Mouse (Mus musculus): Measurements from ENCODE around the gene Tulp3. TPM values are rescaled to one million over a fixed set of nuclear protein-coding genes. Genes with fewer than 3 reads are reported as not detected.
A peak's percentile ranks its signal among the peaks of the same experiment; 100 is the strongest.

Tulp3 gene
- polyA plus RNA-seq, 1 experiment, result 44.8 TPM

DNA sequence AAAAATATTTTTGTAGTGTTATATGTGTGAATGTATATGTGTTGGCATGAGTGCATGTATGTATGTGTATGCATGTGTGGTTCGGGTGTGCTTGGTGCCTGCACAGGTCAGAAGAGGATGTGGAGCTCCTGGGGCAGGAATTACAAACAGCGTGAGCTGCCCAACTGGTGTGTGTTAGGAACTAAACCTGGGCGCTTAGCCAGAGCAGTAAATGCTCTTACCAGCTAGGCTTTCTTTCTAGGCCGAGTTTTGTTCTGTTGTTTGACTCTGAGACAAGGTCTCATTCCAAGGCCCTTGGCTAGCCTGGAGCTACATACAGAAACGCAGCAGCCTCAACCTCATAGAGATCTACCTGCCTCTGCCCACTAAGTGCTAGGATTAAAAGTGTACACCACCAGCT lies 64.4 kb downstream of the Tulp3 start:
- TF ChIP-seq CTCF (IDR thresholded peaks at IDR 0.05; ENCODE audit: borderline replicate concordance, insufficient read depth, low read depth, low read length) (no peak), POLR2A (IDR thresholded peaks at IDR 0.05; ENCODE audit: borderline replicate concordance, insufficient read depth, low read length) (no peak)
- H3K27me3 ChIP-seq (ENCODE audit: control insufficient read depth, insufficient read depth, low read length), result no peaks in the 10 kb centered on the region
- 35% methylated on average over 5 of the region's 5 CpGs for WGBS
- peak in 1 of 2 experiments; percentile 46 for DNase-seq
- H3K4me1 ChIP-seq (ENCODE audit: control insufficient read depth, insufficient read depth, low read length), result peaks cover 24% of the 10 kb centered on the region
- no peak overlapping the region for H3K4me3 ChIP-seq (replicated peaks; ENCODE audit: insufficient read depth, low read depth, low read length)
- H3K27ac ChIP-seq (ENCODE audit: insufficient read depth, low read length), result no peak overlapping the region

- DNase-seq, result no peak
- Histone ChIP-seq H3K4me1 (ENCODE audit: control insufficient read depth, insufficient read depth, low read length) (peaks cover 18% of the 10 kb centered on the region), H3K4me3 (replicated peaks; ENCODE audit: insufficient read depth, low read depth, low read length) (no peak overlapping the region), H3K27me3 (ENCODE audit: control insufficient read depth, insufficient read depth, low read length) (no peaks in the 10 kb centered on the region), H3K27ac (ENCODE audit: insufficient read depth, low read length) (no peak overlapping the region)
- no peak for TF ChIP-seq POLR2A (IDR thresholded peaks at IDR 0.05; ENCODE audit: borderline replicate concordance, insufficient read depth, low read length)
- no peak for TF ChIP-seq CTCF (IDR thresholded peaks at IDR 0.05; ENCODE audit: borderline replicate concordance, insufficient read depth, low read depth, low read length)
- WGBS, result 75% methylated on average over 6 of the region's 6 CpGs
Measured at GRCm38 (mm10) chr6:128288681-128289080, 67.0 kb downstream of the Tulp3 start.

DNA sequence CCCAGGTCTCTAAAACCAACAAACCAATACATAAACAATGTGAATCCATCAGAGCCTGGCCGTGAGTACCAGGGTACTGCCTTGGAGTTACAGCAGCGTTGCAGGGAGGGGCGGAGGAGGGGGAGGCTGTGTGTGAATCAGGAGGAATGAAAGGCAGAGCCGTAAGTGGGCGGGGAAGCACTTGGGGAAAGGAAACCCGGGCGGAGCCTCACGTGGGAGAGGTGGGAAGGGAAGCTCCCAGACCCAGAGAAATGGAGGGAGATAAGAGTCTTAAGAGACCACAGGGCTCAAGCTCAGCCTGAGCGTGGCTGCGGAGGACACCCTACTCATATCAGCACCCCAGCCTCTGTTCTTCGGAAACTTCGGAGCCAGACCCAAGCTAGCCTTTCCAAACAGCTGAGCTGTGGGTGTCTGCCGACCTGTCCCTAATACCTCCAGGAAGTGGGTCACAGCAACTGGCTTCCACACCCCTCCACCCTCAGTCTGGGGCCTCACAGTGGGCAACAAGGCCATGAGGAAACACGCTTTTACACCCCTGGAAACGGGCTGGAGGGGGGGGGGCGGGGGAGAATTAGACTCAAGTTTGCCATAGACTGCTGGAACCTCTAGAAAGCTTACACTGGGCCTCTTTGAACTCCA lies 69.7 kb downstream of the Tulp3 start:
- no peak overlapping the region for H3K4me3 ChIP-seq (replicated peaks; ENCODE audit: insufficient read depth, low read depth, low read length)
- H3K4me1 ChIP-seq (ENCODE audit: control insufficient read depth, insufficient read depth, low read length), result peaks cover 13% of the 10 kb centered on the region
- DNase-seq, result no peak
- no peak overlapping the region for H3K27ac ChIP-seq (ENCODE audit: insufficient read depth, low read length)
- TF ChIP-seq POLR2A (IDR thresholded peaks at IDR 0.05; ENCODE audit: borderline replicate concordance, insufficient read depth, low read length) (no peak), CTCF (IDR thresholded peaks at IDR 0.05; ENCODE audit: borderline replicate concordance, insufficient read depth, low read depth, low read length) (no peak)
- 54% methylated on average over 16 of the region's 16 CpGs for WGBS
- no peaks in the 10 kb centered on the region for H3K27me3 ChIP-seq (ENCODE audit: control insufficient read depth, insufficient read depth, low read length)

GRCm38 (mm10) chr6:128282126-128282525 lies 73.5 kb downstream of the Tulp3 start:
- Histone ChIP-seq H3K4me3 (replicated peaks; ENCODE audit: insufficient read depth, low read depth, low read length) (no peak overlapping the region), H3K27ac (ENCODE audit: insufficient read depth, low read length) (no peak overlapping the region), H3K27me3 (ENCODE audit: control insufficient read depth, insufficient read depth, low read length) (no peaks in the 10 kb centered on the region), H3K4me1 (ENCODE audit: control insufficient read depth, insufficient read depth, low read length) (peaks cover 15% of the 10 kb centered on the region)
- WGBS, result 51% methylated on average over 3 of the region's 3 CpGs
- TF ChIP-seq POLR2A (IDR thresholded peaks at IDR 0.05; ENCODE audit: borderline replicate concordance, insufficient read depth, low read length) (no peak), CTCF (IDR thresholded peaks at IDR 0.05; ENCODE audit: borderline replicate concordance, insufficient read depth, low read depth, low read length) (no peak)
- DNase-seq, result no peak

DNA sequence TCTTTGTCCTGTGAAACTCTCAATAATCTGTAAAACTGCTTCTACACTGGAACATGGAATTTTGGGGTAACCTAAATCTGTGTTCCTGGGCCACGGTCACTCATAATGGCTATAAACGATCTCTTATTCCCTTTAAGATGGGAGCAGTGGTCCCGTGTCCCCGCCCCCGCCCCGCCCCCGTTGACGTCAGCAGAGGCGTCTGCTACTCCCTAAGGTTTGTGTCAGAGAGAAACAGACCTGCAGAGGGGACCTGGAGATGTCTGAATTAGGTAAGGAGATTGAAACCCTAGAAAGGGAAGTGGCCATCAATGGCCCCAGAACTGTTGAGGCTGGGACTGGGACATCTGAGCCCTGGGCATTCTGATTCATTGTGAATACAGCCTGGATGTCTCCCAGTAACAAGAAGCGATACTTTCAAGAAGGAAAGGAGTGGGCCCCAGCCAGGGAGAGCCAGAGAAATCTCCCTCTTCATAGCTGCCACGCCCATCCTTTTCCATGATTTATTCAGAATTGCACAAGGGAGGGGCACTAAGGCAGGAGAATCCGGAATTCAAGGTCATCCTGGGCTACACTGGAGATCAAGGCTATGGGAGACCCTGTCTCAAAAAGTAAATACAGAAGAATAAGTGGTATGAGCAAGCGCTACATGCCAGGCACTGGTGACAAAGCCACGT lies 75.0 kb downstream of the Tulp3 start:
- peaks cover 17% of the 10 kb centered on the region for H3K4me1 ChIP-seq (ENCODE audit: control insufficient read depth, insufficient read depth, low read length)
- no peak for TF ChIP-seq POLR2A (IDR thresholded peaks at IDR 0.05; ENCODE audit: borderline replicate concordance, insufficient read depth, low read length)
- no peak for TF ChIP-seq CTCF (IDR thresholded peaks at IDR 0.05; ENCODE audit: borderline replicate concordance, insufficient read depth, low read depth, low read length)
- no peak overlapping the region for H3K27ac ChIP-seq (ENCODE audit: insufficient read depth, low read length)
- no peak for DNase-seq
- H3K4me3 ChIP-seq (replicated peaks; ENCODE audit: insufficient read depth, low read depth, low read length), result no peak overlapping the region
- H3K27me3 ChIP-seq (ENCODE audit: control insufficient read depth, insufficient read depth, low read length), result no peaks in the 10 kb centered on the region
- 66% methylated on average over 14 of the region's 14 CpGs for WGBS

GRCm38 (mm10) chr6:128279608-128280007 lies 76.0 kb downstream of the Tulp3 start:
- DNase-seq, result no peak
- TF ChIP-seq POLR2A (IDR thresholded peaks at IDR 0.05; ENCODE audit: borderline replicate concordance, insufficient read depth, low read length), result no peak
- TF ChIP-seq CTCF (IDR thresholded peaks at IDR 0.05; ENCODE audit: borderline replicate concordance, insufficient read depth, low read depth, low read length), result no peak
- H3K4me1 ChIP-seq (ENCODE audit: control insufficient read depth, insufficient read depth, low read length), result peaks cover 17% of the 10 kb centered on the region
- WGBS, result 71% methylated on average over 5 of the region's 5 CpGs
- H3K27ac ChIP-seq (ENCODE audit: insufficient read depth, low read length), result no peak overlapping the region
- H3K27me3 ChIP-seq (ENCODE audit: control insufficient read depth, insufficient read depth, low read length), result no peaks in the 10 kb centered on the region
- H3K4me3 ChIP-seq (replicated peaks; ENCODE audit: insufficient read depth, low read depth, low read length), result no peak overlapping the region

GRCm38 (mm10) chr6:128279099-128279498 lies 76.6 kb downstream of the Tulp3 start:
- Histone ChIP-seq H3K4me3 (replicated peaks; ENCODE audit: insufficient read depth, low read depth, low read length) (no peak overlapping the region), H3K4me1 (ENCODE audit: control insufficient read depth, insufficient read depth, low read length) (peaks cover 17% of the 10 kb centered on the region), H3K27me3 (ENCODE audit: control insufficient read depth, insufficient read depth, low read length) (no peaks in the 10 kb centered on the region), H3K27ac (ENCODE audit: insufficient read depth, low read length) (no peak overlapping the region)
- WGBS, result 77% methylated on average over 4 of the region's 4 CpGs
- DNase-seq, result no peak
- TF ChIP-seq POLR2A (IDR thresholded peaks at IDR 0.05; ENCODE audit: borderline replicate concordance, insufficient read depth, low read length) (no peak), CTCF (IDR thresholded peaks at IDR 0.05; ENCODE audit: borderline replicate concordance, insufficient read depth, low read depth, low read length) (no peak)
